Mouse (Mus musculus): ENCODE results near the gene Myl4.
"Not testable (repeated sequence)": the region's sequence is repeated elsewhere in the genome, so short reads cannot be mapped to it uniquely, and the experiment has no call there.

The Myl4 gene

GRCm38 (mm10) chr11:104571373-104571772 lies 20.9 kb downstream of the Myl4 start:
- DNase-seq (ENCODE audit: low read depth, low spot score), result not testable (repeated sequence)

DNA sequence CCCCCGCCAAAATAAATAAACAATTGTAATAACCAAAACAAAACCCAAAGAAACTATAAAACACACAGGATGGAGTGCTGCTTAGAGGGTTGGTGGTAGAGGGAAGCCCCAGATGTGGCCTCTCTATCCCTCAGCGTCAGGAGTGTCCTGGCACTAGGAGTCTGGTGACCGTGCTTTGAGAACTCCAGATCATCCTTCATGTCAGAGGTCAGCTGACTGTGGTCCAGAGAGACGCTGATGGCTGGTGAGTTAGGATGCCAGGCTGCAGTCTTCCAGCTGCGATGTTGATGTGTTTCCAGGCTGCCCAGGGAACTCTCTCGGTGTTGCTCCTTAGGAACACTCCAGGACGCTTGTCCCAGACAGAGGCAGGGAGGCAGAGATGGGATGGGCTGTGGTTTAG lies 21.6 kb downstream of the Myl4 start:
- DNase-seq (ENCODE audit: low read depth, low spot score), result no peak

GRCm38 (mm10) chr11:104572566-104572965 lies 22.1 kb downstream of the Myl4 start:
- DNase-seq (ENCODE audit: low read depth, low spot score), result no peak

GRCm38 (mm10) chr11:104576772-104577612 lies 26.5 kb downstream of the Myl4 start:
- DNase-seq (ENCODE audit: low read depth, low spot score), result no peak

DNA sequence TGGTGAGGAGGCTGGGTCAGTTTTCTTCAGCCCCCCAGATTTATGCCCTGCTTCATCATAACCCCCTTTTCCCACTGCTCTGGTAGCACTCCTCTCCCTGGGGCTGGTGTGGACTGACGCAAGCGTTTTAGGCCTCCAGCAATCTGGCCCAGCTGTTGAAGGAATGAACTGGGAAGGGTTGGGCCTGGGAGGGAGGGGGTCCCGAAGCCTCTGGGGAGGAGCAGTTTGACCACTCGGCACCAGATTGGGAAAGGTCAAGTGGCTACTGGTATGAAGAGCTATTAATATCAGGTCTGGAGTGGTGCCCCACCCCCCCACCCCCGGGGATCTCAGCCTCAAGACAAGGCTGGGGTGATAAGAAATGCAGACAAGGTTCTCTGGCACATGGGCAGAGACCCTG lies 27.6 kb downstream of the Myl4 start:
- no peak for DNase-seq (ENCODE audit: low read depth, low spot score)

DNA sequence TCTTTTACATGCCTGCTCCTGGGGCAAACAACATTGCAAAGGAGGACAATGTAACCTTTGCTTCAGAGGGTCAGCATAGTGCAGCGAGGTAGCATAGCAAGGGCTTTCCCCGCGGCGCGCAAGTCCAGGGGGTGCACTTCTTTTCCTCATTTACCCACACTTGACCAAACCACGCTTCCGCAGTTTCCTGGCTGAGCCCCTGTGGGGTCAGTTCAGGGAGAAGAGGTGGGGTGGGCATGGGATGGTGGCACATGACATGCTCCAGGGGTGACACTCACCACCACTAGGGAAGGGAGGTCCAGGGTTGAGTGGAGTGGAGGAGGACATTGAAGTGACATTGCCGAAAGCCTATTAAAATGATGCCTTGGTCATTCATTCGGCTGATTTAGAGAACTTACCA lies 28.6 kb downstream of the Myl4 start:
- no peak for DNase-seq (ENCODE audit: low read depth, low spot score)

DNA sequence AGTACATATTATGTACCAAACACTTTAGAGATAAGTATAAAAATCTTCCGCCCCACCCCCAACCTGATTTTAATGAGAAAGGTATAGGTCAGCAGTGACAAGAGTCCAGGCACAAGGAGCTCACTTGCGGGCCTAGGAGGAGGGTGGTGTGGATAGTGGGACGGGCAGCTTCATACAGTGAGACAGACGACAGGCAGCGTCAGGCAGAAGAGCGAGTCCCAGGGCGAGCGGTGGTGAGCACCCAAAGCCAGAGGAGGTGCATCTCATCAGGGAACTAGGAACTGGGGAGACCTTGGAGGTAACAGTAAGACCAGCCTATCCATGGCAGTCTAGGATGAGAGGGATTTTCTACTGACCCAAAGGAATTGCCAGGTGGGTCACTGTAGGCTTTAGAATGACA lies 29.1 kb downstream of the Myl4 start:
- no peak for DNase-seq (ENCODE audit: low read depth, low spot score)

GRCm38 (mm10) chr11:104580091-104580490 lies 29.6 kb downstream of the Myl4 start:
- no peak for DNase-seq (ENCODE audit: low read depth, low spot score)

DNA sequence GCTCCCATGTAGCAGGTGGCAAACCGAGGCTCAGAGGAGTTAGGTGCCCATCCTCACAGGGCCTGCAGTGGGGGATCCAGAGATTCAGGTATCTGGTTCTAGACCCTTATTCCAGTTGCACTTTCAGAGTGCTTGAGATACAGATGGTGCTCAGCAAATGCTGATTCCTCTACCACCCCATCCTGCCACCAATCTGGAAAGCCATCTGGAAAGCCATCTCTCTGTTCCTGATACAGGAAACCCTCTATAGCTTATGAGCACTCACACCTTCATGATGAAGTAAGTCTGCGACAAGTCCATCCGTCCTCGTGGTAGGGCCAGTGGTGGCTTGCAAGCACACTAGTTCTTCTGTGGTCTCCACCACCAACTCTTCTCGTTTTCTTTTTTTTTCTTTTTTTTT lies 30.1 kb downstream of the Myl4 start:
- DNase-seq (ENCODE audit: low read depth, low spot score), result no peak

DNA sequence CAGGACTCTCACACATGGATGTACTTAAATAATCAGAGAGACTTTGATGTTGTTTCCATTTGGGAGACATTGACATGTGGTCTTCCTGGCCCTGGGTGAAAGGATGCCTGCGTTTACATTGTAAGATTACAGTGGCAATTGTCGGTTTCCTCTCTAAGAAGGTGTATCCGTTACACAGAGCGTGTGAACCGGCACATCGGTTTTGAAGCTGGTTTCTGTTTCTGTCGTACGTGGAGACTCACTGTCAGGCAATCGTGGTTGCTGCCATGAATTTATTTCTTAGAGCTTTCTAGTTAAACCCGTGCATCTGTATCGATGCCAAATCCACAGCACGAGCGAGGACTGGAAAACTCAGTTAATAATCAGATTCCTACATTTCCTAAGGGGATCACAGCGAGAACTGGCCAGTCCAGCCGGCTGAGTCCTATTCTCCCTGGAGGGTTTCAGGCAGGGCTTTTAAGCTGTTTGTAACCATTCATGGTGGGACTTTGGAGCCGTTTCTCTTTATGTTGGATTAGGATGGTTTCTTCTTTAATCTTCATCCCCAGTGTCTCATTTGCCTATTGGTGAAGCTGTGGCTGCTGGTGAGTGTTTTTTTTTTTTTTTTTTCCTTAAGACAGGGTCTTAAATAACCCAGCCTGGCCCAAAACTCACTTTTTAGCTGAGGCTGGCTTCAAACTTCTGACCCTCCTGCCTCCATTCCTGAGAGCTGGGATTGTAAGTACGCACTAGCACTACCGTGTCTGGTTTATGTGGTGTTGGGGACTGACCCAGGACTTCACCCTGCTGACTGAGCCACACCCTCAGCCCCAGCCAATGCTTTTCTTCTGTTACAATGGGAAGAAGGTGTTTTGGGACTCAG lies 31.2 kb downstream of the Myl4 start:
- DNase-seq (ENCODE audit: low read depth, low spot score), result no peak

DNA sequence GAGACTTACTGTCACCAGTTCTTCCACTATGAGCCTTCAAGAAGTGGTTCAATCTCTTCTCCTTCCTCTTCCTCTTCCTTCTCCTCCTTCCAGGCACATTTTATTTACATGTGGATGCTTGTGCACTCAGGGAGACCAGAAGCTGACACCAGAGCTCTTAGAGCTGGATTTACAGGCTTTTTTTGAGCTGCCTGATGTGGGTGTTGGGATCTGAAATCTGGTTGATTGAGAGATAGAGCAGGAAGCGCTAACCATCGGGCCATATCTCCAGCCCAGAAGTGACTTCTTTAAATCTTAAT lies 31.8 kb downstream of the Myl4 start:
- DNase-seq (ENCODE audit: low read depth, low spot score), result no peak

DNA sequence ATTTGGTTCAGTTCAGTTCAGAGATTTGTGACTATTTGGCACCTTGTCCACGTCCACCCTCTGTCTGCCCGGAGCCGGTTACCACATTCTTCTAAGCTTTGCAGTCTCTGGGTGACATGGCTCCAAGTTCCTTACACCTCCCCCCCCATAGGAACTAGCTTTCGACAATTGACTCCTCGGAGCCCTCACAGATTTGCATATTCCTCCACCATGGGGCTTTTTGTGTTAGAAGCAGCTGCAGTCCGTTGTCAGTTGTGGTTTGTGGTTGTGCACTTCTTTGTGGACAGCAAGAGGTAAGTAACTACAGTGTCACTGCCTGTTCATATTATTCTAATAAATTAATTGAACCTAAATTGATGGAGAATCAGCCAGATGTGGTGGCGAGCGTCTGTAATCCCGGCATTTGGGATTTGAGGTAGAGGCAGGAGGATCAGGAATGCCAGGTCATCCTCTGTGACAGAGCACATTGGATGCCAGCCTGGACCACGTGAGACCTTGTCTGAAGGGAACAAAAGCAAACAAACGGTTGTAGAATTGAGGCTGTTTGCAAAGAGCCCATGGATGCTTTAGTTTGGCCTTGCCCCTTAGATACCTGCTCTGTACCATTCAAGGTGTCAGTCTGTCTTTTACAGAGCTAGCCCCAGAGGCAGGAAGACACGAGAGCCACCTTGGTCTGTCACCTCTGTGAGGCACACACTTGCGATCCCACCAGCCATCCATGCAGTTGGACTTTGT lies 32.3 kb downstream of the Myl4 start:
- no peak for DNase-seq (ENCODE audit: low read depth, low spot score)

DNA sequence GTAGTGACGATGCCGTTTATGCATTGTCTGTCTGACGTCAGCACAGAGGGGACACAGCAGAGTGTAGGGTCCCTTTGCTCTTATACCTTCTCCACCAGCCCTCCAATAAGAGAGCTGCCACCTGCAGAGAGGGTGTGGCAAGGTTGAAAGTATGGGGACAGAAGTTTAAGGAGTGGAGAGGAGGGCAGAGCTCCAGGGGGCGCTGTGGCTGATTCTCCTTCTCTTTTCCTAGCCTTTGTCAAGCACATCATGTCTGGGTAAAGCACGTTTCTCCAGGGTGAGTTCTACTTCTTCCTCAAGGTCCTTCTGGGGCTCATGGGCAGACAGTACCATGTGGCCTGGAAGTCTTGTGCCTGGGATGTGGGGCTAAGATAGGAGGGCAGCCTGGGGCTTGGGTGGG lies 35.0 kb downstream of the Myl4 start:
- no peak for DNase-seq (ENCODE audit: low read depth, low spot score)

DNA sequence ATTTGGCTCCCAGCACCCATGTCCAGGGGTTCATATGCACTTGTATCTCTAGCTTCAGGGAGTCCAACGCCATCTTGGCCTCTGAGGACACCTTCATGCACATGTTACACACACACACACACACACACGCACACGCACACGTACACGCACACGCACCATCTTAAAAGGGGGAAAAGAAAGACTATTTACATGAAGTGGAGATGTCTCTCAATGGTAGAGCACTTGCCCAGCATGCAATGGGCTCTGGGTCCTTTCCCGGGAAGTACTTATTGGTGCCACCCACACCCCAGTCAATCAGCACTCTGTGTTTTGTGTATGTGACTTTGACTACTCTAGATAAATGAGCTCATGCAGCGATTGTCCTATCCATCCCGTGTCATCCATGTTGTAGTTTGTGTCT lies 37.4 kb downstream of the Myl4 start:
- DNase-seq (ENCODE audit: low read depth, low spot score), result no peak

- DNase-seq (ENCODE audit: low read depth, low spot score), result no peak
Observed at GRCm38 (mm10) chr11:104588513-104588912, 38.0 kb downstream of the Myl4 start.

- no peak for DNase-seq (ENCODE audit: low read depth, low spot score)
Observed at GRCm38 (mm10) chr11:104589570-104589969, 39.1 kb downstream of the Myl4 start.

DNA sequence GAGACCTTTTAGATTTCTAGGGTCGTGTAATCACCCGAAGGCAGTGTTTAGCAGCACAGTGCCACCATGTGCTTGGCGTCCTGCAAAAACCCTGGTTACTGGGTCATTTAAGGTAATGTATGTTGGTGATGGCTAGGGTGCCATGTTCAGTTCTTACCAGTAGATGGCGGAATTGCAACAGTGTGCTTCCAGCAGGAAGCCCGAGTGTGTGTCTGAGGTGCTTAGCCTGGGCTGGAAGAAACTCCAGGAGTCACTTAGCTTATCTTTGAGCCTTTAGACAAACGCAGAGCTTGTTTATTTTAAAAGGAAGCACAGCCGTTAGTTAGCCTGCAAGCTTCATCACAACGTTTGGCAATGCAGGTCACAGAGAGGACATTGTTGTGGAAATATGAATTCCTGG lies 39.7 kb downstream of the Myl4 start:
- DNase-seq (ENCODE audit: low read depth, low spot score), result peak; percentile 74

GRCm38 (mm10) chr11:104592066-104592835 lies 41.8 kb downstream of the Myl4 start:
- no peak for DNase-seq (ENCODE audit: low read depth, low spot score)

DNA sequence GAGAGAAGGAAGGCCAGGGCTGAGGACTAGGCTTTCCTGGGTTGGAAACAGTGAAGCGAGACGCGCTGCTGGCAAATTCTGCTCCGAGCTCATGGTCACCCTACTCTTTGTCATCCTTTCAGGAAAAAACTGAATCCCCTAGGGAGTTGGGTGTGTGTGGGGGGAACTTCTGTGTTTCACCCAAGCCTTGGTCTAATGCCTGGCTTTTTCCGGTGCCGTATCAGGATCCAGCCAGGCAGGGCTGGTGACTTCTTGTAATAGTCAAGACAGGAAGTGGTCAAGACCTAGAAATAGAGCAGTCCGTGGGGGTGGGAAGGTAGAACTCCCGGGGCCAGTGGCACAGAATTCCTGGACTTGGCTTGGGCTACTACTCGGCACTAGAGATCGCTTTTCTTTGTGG lies 45.9 kb downstream of the Myl4 start:
- no peak for DNase-seq (ENCODE audit: low read depth, low spot score)

DNA sequence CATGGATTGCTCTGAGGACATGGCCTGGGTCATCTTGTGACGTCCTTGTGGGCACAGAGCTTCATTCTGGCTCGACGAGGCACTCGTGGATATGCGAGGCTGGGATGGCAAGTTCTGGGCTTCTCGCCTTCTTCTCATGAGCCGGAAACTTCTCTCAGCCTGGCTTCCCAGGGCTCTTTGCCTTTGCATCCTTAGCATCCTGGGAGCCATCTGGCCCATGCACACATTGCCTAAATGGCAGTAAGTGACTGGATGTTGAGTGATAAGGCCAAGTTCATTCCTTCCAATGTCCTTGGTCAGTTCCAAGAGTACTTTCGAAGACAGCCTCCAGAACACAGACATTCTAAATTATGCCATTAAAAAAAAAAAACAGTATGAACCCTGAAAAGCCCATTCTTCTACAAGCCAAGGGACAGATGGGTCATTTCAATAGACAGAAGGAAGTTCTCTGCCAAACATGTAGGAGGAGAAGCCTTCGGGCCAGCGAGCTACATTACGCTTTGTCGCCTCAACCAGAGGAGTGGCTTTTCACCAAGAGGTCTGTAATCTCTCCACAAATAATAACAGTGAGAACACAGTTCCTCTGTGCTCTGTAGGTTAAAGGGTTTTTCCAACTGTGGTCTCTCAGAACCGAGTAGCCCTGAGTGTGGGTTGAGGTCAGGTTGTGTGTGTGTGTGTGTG lies 48.9 kb downstream of the Myl4 start:
- DNase-seq (ENCODE audit: low read depth, low spot score), result no peak

DNA sequence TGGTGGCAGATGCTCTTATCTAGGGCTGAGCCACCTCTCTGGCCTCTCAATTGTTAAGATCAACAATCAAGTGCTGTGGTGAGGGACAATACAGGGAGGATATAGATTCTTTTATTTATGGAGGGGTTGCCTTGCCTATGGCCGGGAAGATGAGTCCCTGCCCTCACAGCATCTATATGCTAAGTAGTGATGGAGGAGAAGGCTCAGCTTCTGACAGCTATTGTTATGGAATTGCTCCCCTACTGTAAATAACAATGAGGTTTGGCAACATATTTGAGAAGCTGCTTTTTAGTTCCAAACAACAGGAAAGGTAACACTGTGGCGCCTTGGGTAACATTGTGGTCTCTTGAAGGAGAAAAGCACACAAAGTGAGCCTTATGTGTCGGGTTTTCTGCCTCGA lies 50.2 kb downstream of the Myl4 start:
- DNase-seq (ENCODE audit: low read depth, low spot score), result no peak
